Mouse (Mus musculus): ENCODE results near the gene Them7. TPM values are rescaled to one million over a fixed set of nuclear protein-coding genes. Genes with fewer than 3 reads are reported as not detected.

Them7 gene
- polyA plus RNA-seq, 1 experiment from 2014 or later, result 0.63 TPM

- H3K9ac ChIP-seq, result no peak overlapping the region
- no peaks in the 10 kb centered on the region for H3K36me3 ChIP-seq
- no peak overlapping the region for H3K27ac ChIP-seq
- no peaks in the 10 kb centered on the region for H3K9me3 ChIP-seq
- peak; percentile 56; the same call in 1 of the 2 replicates for ATAC-seq (ENCODE audit: insufficient read depth, low FRiP score, low read depth)
- 26% methylated on average over 6 of the region's 6 CpGs for WGBS
- H3K4me1 ChIP-seq, result no peaks in the 10 kb centered on the region
- no peaks in the 10 kb centered on the region for H3K27me3 ChIP-seq (replicated peaks)
- peak overlapping the region; percentile 5; the same call in 1 of the 2 replicates for H3K4me2 ChIP-seq
- H3K4me3 ChIP-seq (replicated peaks), result no peak overlapping the region
Measured at GRCm38 (mm10) chr2:105282407-105283077, 58.4 kb downstream of the Them7 start.

- no peak overlapping the region for H3K27ac ChIP-seq
- ATAC-seq (ENCODE audit: insufficient read depth, low FRiP score, low read depth), result no peak
- no peaks in the 10 kb centered on the region for H3K4me1 ChIP-seq
- H3K27me3 ChIP-seq (replicated peaks), result no peaks in the 10 kb centered on the region
- no peaks in the 10 kb centered on the region for H3K9me3 ChIP-seq
- H3K9ac ChIP-seq, result no peak overlapping the region
- no peak overlapping the region for H3K4me3 ChIP-seq (replicated peaks)
- no peak overlapping the region for H3K4me2 ChIP-seq
- H3K36me3 ChIP-seq, result no peaks in the 10 kb centered on the region
Measured at GRCm38 (mm10) chr2:105283811-105284210, 59.7 kb downstream of the Them7 start.

- no peak for ATAC-seq (ENCODE audit: insufficient read depth, low FRiP score, low read depth)
- Histone ChIP-seq H3K27me3 (replicated peaks) (no peaks in the 10 kb centered on the region), H3K36me3 (no peaks in the 10 kb centered on the region), H3K4me3 (replicated peaks) (no peak overlapping the region), H3K9ac (no peak overlapping the region), H3K9me3 (no peaks in the 10 kb centered on the region), H3K4me2 (no peak overlapping the region), H3K4me1 (no peaks in the 10 kb centered on the region), H3K27ac (no peak overlapping the region)
- 58% methylated on average over 4 of the region's 4 CpGs for WGBS
Measured at GRCm38 (mm10) chr2:105284855-105285254, 60.7 kb downstream of the Them7 start.

GRCm38 (mm10) chr2:105295823-105296222, 71.7 kb downstream of the Them7 start:
- H3K27ac ChIP-seq, result no peak overlapping the region
- no peaks in the 10 kb centered on the region for H3K4me1 ChIP-seq
- no peak for ATAC-seq (ENCODE audit: insufficient read depth, low FRiP score, low read depth)
- H3K4me2 ChIP-seq, result no peak overlapping the region
- no peak overlapping the region for H3K4me3 ChIP-seq (replicated peaks)
- H3K9me3 ChIP-seq, result no peaks in the 10 kb centered on the region
- no peaks in the 10 kb centered on the region for H3K27me3 ChIP-seq (replicated peaks)
- WGBS, result 63% methylated on average over 1 of the region's 1 CpGs
- H3K9ac ChIP-seq, result no peak overlapping the region
- no peaks in the 10 kb centered on the region for H3K36me3 ChIP-seq

GRCm38 (mm10) chr2:105298888-105299287, 74.8 kb downstream of the Them7 start:
- Histone ChIP-seq H3K4me2 (no peak overlapping the region), H3K36me3 (no peaks in the 10 kb centered on the region), H3K4me1 (no peaks in the 10 kb centered on the region), H3K27ac (no peak overlapping the region), H3K4me3 (replicated peaks) (no peak overlapping the region), H3K9me3 (no peaks in the 10 kb centered on the region), H3K27me3 (replicated peaks) (no peaks in the 10 kb centered on the region), H3K9ac (no peak overlapping the region)
- no peak for ATAC-seq (ENCODE audit: insufficient read depth, low FRiP score, low read depth)
- WGBS, result 86% methylated on average over 1 of the region's 1 CpGs

GRCm38 (mm10) chr2:105301082-105301481, 77.0 kb downstream of the Them7 start:
- H3K9me3 ChIP-seq, result no peaks in the 10 kb centered on the region
- WGBS, result 93% methylated on average over 8 of the region's 8 CpGs
- H3K4me1 ChIP-seq, result no peaks in the 10 kb centered on the region
- H3K27me3 ChIP-seq (replicated peaks), result no peaks in the 10 kb centered on the region
- no peak overlapping the region for H3K27ac ChIP-seq
- H3K9ac ChIP-seq, result no peak overlapping the region
- H3K4me3 ChIP-seq (replicated peaks), result no peak overlapping the region
- H3K4me2 ChIP-seq, result no peak overlapping the region
- no peaks in the 10 kb centered on the region for H3K36me3 ChIP-seq
- no peak for ATAC-seq (ENCODE audit: insufficient read depth, low FRiP score, low read depth)

GRCm38 (mm10) chr2:105301531-105301930, 77.4 kb downstream of the Them7 start:
- WGBS, result 49% methylated on average over 10 of the region's 10 CpGs
- Histone ChIP-seq H3K9me3 (no peaks in the 10 kb centered on the region), H3K4me3 (replicated peaks) (no peak overlapping the region), H3K9ac (no peak overlapping the region), H3K27ac (no peak overlapping the region), H3K36me3 (no peaks in the 10 kb centered on the region), H3K27me3 (replicated peaks) (no peaks in the 10 kb centered on the region), H3K4me2 (no peak overlapping the region), H3K4me1 (no peaks in the 10 kb centered on the region)
- no peak for ATAC-seq (ENCODE audit: insufficient read depth, low FRiP score, low read depth)

- Histone ChIP-seq H3K27ac (no peak overlapping the region), H3K4me3 (replicated peaks) (no peak overlapping the region), H3K4me1 (no peaks in the 10 kb centered on the region), H3K36me3 (no peaks in the 10 kb centered on the region), H3K27me3 (replicated peaks) (no peaks in the 10 kb centered on the region), H3K9ac (no peak overlapping the region), H3K9me3 (no peaks in the 10 kb centered on the region), H3K4me2 (no peak overlapping the region)
- 60% methylated on average over 6 of the region's 6 CpGs for WGBS
- no peak for ATAC-seq (ENCODE audit: insufficient read depth, low FRiP score, low read depth)
Measured at GRCm38 (mm10) chr2:105303962-105304514, 79.9 kb downstream of the Them7 start.

GRCm38 (mm10) chr2:105305876-105306275, 81.8 kb downstream of the Them7 start:
- ATAC-seq (ENCODE audit: insufficient read depth, low FRiP score, low read depth), result no peak
- WGBS, result 77% methylated on average over 6 of the region's 6 CpGs
- H3K36me3 ChIP-seq, result no peaks in the 10 kb centered on the region
- H3K4me1 ChIP-seq, result no peaks in the 10 kb centered on the region
- H3K9me3 ChIP-seq, result no peaks in the 10 kb centered on the region
- no peak overlapping the region for H3K4me2 ChIP-seq
- no peaks in the 10 kb centered on the region for H3K27me3 ChIP-seq (replicated peaks)
- no peak overlapping the region for H3K4me3 ChIP-seq (replicated peaks)
- no peak overlapping the region for H3K27ac ChIP-seq
- no peak overlapping the region for H3K9ac ChIP-seq

GRCm38 (mm10) chr2:105311414-105311813, 87.3 kb downstream of the Them7 start:
- H3K9me3 ChIP-seq, result no peaks in the 10 kb centered on the region
- H3K4me2 ChIP-seq, result no peak overlapping the region
- H3K27ac ChIP-seq, result no peak overlapping the region
- no peaks in the 10 kb centered on the region for H3K4me1 ChIP-seq
- 41% methylated on average over 13 of the region's 13 CpGs for WGBS
- no peak overlapping the region for H3K9ac ChIP-seq
- no peak overlapping the region for H3K4me3 ChIP-seq (replicated peaks)
- no peak for ATAC-seq (ENCODE audit: insufficient read depth, low FRiP score, low read depth)
- no peaks in the 10 kb centered on the region for H3K27me3 ChIP-seq (replicated peaks)
- no peaks in the 10 kb centered on the region for H3K36me3 ChIP-seq

GRCm38 (mm10) chr2:105311991-105312390, 87.9 kb downstream of the Them7 start:
- no peak overlapping the region for H3K9ac ChIP-seq
- H3K9me3 ChIP-seq, result no peaks in the 10 kb centered on the region
- no peak overlapping the region for H3K4me3 ChIP-seq (replicated peaks)
- no peak overlapping the region for H3K27ac ChIP-seq
- H3K4me1 ChIP-seq, result no peaks in the 10 kb centered on the region
- no peak overlapping the region for H3K4me2 ChIP-seq
- ATAC-seq (ENCODE audit: insufficient read depth, low FRiP score, low read depth), result no peak
- no peaks in the 10 kb centered on the region for H3K36me3 ChIP-seq
- 15% methylated on average over 7 of the region's 7 CpGs for WGBS
- H3K27me3 ChIP-seq (replicated peaks), result no peaks in the 10 kb centered on the region

GRCm38 (mm10) chr2:105313077-105313476, 89.0 kb downstream of the Them7 start:
- 52% methylated on average over 3 of the region's 3 CpGs for WGBS
- no peaks in the 10 kb centered on the region for H3K9me3 ChIP-seq
- H3K27me3 ChIP-seq (replicated peaks), result no peaks in the 10 kb centered on the region
- no peak overlapping the region for H3K4me3 ChIP-seq (replicated peaks)
- ATAC-seq (ENCODE audit: insufficient read depth, low FRiP score, low read depth), result no peak
- no peak overlapping the region for H3K4me2 ChIP-seq
- no peak overlapping the region for H3K9ac ChIP-seq
- H3K4me1 ChIP-seq, result no peaks in the 10 kb centered on the region
- no peak overlapping the region for H3K27ac ChIP-seq
- no peaks in the 10 kb centered on the region for H3K36me3 ChIP-seq

Data from stomach, embryonic 15.5 days (tissue).